Mouse (Mus musculus): Measurements from ENCODE around the gene Slc12a1.

Slc12a1 gene

DNA sequence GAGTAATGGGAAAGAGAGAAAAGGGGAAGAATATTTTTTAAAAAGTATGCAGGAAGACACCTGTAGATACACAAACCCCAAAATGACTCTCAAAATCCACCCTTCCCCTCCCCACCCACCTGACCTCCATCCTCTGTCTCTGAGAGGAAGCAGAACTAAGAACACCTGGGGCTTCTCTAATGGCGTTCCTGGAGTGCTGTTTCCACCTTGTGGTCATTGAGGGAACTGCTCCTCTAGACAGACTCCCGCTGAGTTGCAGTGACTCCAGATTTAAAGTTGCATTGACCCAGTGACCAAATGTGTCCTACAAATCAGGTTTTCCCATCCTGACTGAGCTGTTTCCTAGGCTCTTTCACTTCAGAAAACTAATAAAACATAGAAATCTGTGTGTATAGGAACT, 36.9 kb downstream of the Slc12a1 start:
- in situ Hi-C loops (cut with MboI; ENCODE audit: low pct_unique_long_range_greater_than_20kb in 1 of 2, low sequenced_read_pairs in 2 of 2, unreplicated experiment in 1 of 2), result no loop called here

- in situ Hi-C loops (cut with MboI; ENCODE audit: low pct_unique_long_range_greater_than_20kb in 1 of 2, low sequenced_read_pairs in 2 of 2, unreplicated experiment in 1 of 2), result loop anchor here (10.0 kb wide), 2 partner anchors 138 to 148 kb away; no protein-coding TSS in a partner anchor
These were observed 40.6 kb downstream of the Slc12a1 start for GRCm38 (mm10) chr2:125192905-125193304.

- in situ Hi-C loops (cut with MboI; ENCODE audit: low pct_unique_long_range_greater_than_20kb in 1 of 2, low sequenced_read_pairs in 2 of 2, unreplicated experiment in 1 of 2), result loop anchor here (10.0 kb wide), 2 partner anchors 142 to 152 kb away; no protein-coding TSS in a partner anchor
These were observed 44.5 kb downstream of the Slc12a1 start for GRCm38 (mm10) chr2:125196771-125197170.

GRCm38 (mm10) chr2:125208894-125209596, 56.7 kb downstream of the Slc12a1 start:
- in situ Hi-C loops (cut with MboI; ENCODE audit: low pct_unique_long_range_greater_than_20kb in 1 of 2, low sequenced_read_pairs in 2 of 2, unreplicated experiment in 1 of 2), result no loop called here

DNA sequence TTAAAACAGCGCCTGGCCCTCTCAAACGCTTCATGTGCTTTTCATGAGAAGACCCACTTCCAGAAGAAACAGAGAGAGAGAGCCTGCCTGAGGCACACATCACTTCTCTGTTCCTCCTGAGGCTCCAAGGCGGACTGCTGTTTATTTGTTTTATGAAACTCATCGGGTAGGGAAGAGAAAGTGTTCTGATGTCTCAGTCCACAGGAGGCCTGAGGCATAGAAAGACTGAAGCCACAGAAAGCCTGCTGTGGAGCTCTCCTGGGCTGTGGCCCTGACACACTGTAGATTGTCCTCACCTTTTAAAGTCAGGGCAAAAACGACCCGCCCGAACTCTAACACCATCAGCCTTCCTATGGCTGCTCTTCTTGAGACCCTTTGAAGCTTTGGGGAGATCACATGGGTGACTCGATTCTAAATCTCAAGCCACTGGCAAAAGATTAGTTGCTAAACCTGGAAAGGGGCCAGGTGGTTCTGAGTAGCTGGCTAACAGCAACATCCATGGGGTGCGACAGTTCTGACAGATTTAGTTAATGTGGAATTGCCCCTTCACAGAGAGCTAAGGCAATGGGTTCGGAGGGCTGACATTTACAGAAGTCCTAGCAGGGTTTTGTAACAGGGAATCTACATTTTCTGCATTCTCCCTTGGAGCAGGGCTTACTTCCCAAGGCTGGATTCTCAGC, 59.7 kb downstream of the Slc12a1 start:
- in situ Hi-C loops (cut with MboI; ENCODE audit: low pct_unique_long_range_greater_than_20kb in 1 of 2, low sequenced_read_pairs in 2 of 2, unreplicated experiment in 1 of 2), result no loop called here

- in situ Hi-C loops (cut with MboI; ENCODE audit: low pct_unique_long_range_greater_than_20kb in 1 of 2, low sequenced_read_pairs in 2 of 2, unreplicated experiment in 1 of 2), result no loop called here
These were observed 62.3 kb downstream of the Slc12a1 start for GRCm38 (mm10) chr2:125214592-125214991.

DNA sequence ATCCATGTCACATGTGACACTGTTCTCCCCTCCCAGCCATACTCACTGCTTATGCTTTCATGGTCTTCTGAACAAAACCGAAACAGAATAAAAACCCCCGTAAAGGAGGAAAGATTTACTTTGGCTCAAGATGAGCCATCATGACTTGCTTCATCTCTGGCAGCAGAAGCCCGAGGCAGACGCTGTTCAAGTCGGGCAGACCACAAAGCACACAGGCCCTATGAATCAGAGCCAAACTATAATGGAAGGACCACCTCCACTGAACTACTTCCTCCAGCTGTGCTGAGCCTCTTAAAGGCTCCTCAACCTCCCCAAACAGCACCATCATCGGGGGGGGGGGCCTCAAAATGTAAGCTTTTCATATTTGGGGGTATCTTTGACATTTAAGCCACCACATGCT, 65.0 kb downstream of the Slc12a1 start:
- in situ Hi-C loops (cut with MboI; ENCODE audit: low pct_unique_long_range_greater_than_20kb in 1 of 2, low sequenced_read_pairs in 2 of 2, unreplicated experiment in 1 of 2), result no loop called here

- in situ Hi-C loops (cut with MboI; ENCODE audit: low pct_unique_long_range_greater_than_20kb in 1 of 2, low sequenced_read_pairs in 2 of 2, unreplicated experiment in 1 of 2), result no loop called here
These were observed 66.3 kb downstream of the Slc12a1 start for GRCm38 (mm10) chr2:125218566-125218965.

DNA sequence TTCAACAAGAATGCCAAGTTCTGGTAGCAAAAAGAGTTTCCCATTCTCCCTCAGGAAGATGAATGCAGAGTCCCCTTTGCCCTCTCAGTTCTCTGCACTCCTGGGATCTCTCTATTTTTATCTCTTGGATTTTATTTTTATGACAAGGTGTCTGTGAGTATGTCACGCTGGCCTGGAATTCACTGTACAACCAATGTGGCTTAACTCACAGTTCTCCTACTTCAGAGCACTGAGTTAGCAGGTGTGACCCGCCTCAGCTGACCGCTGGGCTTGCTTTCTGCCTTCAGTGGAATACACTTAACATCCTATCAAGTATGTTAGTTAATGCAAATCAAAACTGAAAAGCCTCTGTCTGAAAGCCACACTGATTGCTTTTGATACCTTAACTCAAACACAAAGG, 67.0 kb downstream of the Slc12a1 start:
- in situ Hi-C loops (cut with MboI; ENCODE audit: low pct_unique_long_range_greater_than_20kb in 1 of 2, low sequenced_read_pairs in 2 of 2, unreplicated experiment in 1 of 2), result no loop called here

- in situ Hi-C loops (cut with MboI; ENCODE audit: low pct_unique_long_range_greater_than_20kb in 1 of 2, low sequenced_read_pairs in 2 of 2, unreplicated experiment in 1 of 2), result no loop called here
These were observed 69.4 kb downstream of the Slc12a1 start for GRCm38 (mm10) chr2:125221673-125222072.

DNA sequence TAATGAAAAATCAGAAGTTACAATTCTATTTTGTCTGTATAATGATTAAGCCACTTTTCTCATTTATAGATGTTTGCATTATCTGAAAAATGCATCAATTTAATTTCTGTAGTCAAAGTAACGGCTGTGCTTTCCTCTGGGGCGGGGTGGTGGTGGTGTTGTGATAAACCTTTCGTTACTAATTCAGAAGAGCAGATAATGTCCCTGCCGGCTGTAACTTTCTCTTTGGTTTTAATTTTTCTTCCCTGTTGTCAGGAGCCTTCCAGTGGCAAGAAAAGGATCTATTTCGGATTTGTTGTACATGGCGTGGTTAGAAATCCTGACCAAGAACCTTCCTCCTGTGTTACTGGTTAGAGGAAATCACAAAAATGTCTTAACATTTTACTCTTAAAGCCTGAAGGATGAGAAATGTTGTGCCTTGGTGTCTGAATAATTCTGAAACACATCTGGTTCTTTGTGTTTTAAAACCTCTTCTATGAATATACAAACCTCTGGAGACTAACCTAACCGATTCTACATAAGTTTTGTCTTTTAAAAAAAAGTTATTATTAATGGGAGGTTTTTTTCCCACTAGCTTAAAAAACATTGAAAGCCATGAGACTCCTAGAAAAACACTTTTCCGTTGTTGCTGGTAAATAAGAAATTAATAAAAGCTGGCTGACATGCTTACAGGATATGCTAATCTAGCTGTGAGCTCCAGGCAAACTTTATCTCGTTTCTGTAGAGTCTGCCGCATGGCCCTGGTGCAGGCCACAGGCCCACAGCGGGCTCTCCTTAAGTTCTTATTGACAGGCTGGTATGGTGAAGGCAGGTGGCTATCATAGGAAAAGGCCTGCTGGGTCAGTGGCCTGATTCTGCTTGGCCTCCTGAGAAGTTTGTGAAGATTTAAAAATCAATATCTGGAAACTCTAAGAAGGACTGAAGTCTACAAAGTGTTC, 76.4 kb downstream of the Slc12a1 start:
- in situ Hi-C loops (cut with MboI; ENCODE audit: low pct_unique_long_range_greater_than_20kb in 1 of 2, low sequenced_read_pairs in 2 of 2, unreplicated experiment in 1 of 2), result no loop called here

- in situ Hi-C loops (cut with MboI; ENCODE audit: low pct_unique_long_range_greater_than_20kb in 1 of 2, low sequenced_read_pairs in 2 of 2, unreplicated experiment in 1 of 2), result no loop called here
These were observed 79.9 kb downstream of the Slc12a1 start for GRCm38 (mm10) chr2:125232183-125232582.

GRCm38 (mm10) chr2:125233537-125233936, 81.2 kb downstream of the Slc12a1 start:
- in situ Hi-C loops (cut with MboI; ENCODE audit: low pct_unique_long_range_greater_than_20kb in 1 of 2, low sequenced_read_pairs in 2 of 2, unreplicated experiment in 1 of 2), result no loop called here

DNA sequence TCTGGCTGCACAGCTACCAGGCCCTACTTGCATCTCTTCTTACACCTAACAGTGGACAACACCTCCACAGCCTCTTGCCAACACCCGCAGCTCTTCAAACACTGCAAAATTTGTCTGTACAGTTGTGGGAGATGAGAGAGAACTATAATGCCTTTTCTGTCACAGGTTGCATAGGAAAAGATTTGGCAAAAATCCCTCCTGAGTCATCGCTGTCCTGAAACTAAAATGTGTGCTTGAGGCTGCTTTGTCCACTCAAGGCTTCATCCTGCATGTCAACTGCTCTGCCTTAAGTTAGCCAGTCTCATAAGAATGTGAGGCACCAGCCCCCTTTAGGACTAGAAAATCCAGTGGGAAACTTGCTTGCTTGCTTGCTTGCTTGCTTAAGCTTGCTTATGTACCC, 81.7 kb downstream of the Slc12a1 start:
- in situ Hi-C loops (cut with MboI; ENCODE audit: low pct_unique_long_range_greater_than_20kb in 1 of 2, low sequenced_read_pairs in 2 of 2, unreplicated experiment in 1 of 2), result no loop called here

DNA sequence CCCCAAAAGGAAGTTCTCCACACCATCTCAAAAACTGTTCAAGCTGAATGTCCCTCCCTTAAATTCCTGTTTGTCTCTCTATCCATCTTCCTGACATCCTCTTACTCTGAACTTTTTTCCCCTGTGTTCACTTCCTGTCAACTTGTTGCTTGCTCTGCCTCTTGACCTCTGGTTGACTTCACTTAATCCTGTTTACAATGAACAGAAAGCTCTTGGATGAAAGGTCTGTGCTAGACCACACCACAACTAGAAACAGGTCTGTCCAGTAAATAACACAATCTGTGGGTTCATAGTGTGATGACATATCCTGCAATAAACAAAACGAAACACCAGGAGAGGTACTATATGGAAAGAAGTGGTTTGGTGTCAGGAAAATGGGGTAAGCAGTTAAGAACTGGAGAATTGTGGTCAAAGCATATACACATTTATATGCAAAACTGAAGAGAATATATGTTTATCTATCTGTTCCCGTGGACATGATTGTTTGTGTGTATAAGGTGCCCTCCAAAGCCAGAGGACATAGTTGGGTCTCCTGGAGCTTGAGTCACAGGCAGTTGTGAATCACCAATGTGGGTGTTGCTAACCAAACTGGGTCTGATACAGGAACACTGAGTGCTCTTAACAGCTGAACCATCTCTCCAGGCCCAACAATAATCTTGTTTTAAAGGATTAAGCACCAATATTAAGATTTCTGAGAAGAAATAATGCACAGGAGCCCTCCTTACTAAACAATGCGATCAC, 93.4 kb downstream of the Slc12a1 start:
- in situ Hi-C loops (cut with MboI; ENCODE audit: low pct_unique_long_range_greater_than_20kb in 1 of 2, low sequenced_read_pairs in 2 of 2, unreplicated experiment in 1 of 2), result no loop called here

DNA sequence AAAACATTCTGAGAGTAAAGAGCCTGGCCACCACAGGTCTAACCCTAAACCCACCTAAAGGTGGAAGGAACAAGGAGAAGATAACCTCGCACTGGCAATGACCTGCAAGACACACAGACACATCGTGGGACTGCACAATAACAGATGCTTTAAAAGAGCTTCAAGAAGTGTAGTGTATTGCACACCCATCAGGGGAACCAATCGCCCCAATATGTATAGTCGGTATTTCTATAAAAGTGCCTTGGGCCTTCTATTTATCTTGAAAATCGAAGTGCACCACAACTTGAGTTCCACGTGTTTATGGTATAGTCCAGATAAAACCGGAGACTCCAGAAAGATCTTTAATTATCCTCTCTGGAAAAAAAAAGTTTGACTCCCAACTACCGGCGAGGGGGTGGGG, 94.4 kb downstream of the Slc12a1 start:
- in situ Hi-C loops (cut with MboI; ENCODE audit: low pct_unique_long_range_greater_than_20kb in 1 of 2, low sequenced_read_pairs in 2 of 2, unreplicated experiment in 1 of 2), result no loop called here

DNA sequence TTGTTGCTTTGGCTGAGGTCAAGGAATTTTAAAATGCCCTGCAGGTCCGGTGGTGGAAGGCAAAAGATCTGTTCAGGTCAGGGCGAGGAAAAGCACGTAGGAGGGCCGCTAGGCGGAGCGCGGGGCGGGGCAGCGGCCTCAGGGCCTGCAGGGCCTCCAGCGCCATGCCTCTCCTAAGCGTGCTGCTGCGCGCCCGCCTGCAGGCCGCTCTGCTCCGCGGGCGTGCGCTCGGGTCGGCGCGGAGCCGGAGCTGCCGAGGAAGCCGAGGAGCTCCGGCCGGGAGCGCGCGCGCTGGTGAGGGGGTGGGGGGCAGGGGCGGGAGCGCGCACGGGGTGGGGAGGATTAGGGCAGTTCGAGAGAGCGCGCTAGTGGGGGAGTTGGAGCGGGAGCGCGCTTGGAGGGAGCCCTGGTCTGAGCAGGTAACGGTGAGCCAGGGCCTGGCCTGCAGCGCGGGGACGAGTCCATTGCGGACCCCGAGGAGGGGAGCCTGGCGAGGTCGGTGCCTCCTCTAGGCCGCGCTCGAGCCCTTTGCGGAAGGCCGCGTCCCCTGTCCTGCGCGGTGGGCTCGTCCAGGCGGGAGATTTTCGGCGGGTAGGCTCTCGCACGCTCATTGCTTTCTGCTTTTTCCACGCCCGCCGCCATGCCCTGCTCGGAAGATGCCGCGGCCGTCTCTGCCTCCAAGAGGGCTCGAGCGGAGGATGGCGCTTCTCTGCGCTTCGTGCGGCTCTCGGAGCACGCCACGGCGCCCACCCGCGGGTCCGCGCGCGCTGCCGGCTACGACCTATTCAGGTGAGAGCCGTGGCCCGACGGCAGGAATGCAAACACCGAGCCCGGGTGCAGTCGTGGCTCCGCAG, 95.0 kb downstream of the Slc12a1 start, which contains the start of gene Dut:
Dut (plus strand) TSS at position 83 of the 854 bp plus-strand sequence.
- in situ Hi-C loops (cut with MboI; ENCODE audit: low pct_unique_long_range_greater_than_20kb in 1 of 2, low sequenced_read_pairs in 2 of 2, unreplicated experiment in 1 of 2), result no loop called here

GRCm38 (mm10) chr2:125247962-125248235, 95.6 kb downstream of the Slc12a1 start:
- in situ Hi-C loops (cut with MboI; ENCODE audit: low pct_unique_long_range_greater_than_20kb in 1 of 2, low sequenced_read_pairs in 2 of 2, unreplicated experiment in 1 of 2), result no loop called here
